Mouse (Mus musculus) B cell, adult 67 days (primary cell): ENCODE data around the gene Traf3ip3. TPM values are rescaled to one million over a fixed set of nuclear protein-coding genes. Genes with fewer than 3 reads are reported as not detected.

ENCODE experiments used
- total RNA-seq, 2 experiments: library from RNA; stranded (reverse); gene quantifications; 4 replicates each; pipeline ENCODE4 v1.2.4; 2023

The Traf3ip3 gene
- total RNA-seq = 100 to 1,000 TPM; 433 to 523 TPM

GRCm38 (mm10) chr1:193201383-193201778, at the start of gene Traf3ip3:
Gene Traf3ip3, minus strand, starts transcription at chr1:193201703.

GRCm38 (mm10) chr1:193207503-193207902, 6.0 kb upstream of the Traf3ip3 start, which contains the start of gene Lamb3:
Gene Lamb3, plus strand, starts transcription at chr1:193207699.

GRCm38 (mm10) chr1:193167746-193168145, 33.8 kb downstream of the Traf3ip3 start, which contains the start of gene A130010J15Rik:
Gene A130010J15Rik, plus strand, starts transcription at chr1:193168046.

GRCm38 (mm10) chr1:193152872-193153271, 48.6 kb downstream of the Traf3ip3 start, which contains the start of gene Irf6:
Gene Irf6, plus strand, starts transcription at chr1:193153111.

GRCm38 (mm10) chr1:193129786-193130455, 71.6 kb downstream of the Traf3ip3 start, which contains the start of gene Diexf:
Gene Diexf, minus strand, starts transcription at chr1:193130272.

Other genes starting within 250 kb of the Traf3ip3 start
- not detected for gene Syt14, start 165.9 kb downstream of the Traf3ip3 start, total RNA-seq
- gene Diexf, start 71.4 kb downstream of the Traf3ip3 start, total RNA-seq = 10 to 100 TPM; 50.6 to 76.1 TPM
- under 1 TPM in 1 of 2 experiments, not detected in 1; 0.17 TPM for gene Irf6, start 48.6 kb downstream of the Traf3ip3 start, total RNA-seq
- gene A130010J15Rik, start 33.7 kb downstream of the Traf3ip3 start, total RNA-seq = 1 to 10 TPM; 3.3 TPM
- 10 to 100 TPM; 32.4 to 33.6 TPM for gene Lamb3, start 6.0 kb upstream of the Traf3ip3 start, total RNA-seq
- gene Hsd11b1, start 62.4 kb upstream of the Traf3ip3 start, total RNA-seq = 10 to 100 TPM; 10.4 to 11.3 TPM
- gene G0s2, start 71.5 kb upstream of the Traf3ip3 start, total RNA-seq = not detected
- gene Camk1g, start 168.6 kb upstream of the Traf3ip3 start, total RNA-seq = under 1 TPM in 1 of 2 experiments, not detected in 1; 0.20 TPM